Comparison of ENCODE assay signal across 22 mouse cellular contexts in the genomic region with DNA sequence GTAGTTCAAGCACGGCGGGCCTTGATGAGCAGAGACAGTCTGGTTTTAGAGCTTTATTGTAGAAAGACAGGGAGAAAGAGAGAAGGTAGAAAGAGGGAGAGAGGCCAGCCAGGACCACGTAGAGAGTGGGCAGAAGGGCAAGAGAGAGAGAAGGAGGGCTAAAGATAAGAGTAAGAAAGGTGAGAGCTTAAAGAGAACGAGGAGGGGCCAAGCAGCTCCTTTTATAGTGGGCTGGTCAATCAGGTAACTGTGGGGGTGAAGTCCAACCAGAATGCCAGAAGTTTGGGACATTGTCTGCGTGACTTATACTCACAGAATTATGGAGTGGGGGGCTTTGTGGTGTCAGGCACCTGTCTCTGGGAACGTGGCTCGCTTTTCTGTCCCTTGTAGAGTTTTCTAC.
"Had no signal": no experiment of that assay in that cellular context is flagged by ENCODE, and none has a peak within 500 bp of the region (broad histone marks: within the 10 kb centered on the region; RNA-seq: fewer than 3 reads in every experiment).

No protein-coding gene starts in this region.

- H3K27ac ChIP-seq: heart, adult 2 months; hindbrain, embryonic 13.5 days; hindbrain, embryonic 15.5 days; hindbrain, postnatal 0 days; layer of hippocampus, adult 2 months; left cerebral cortex, adult 2 months; limb, embryonic 10.5 days; limb, embryonic 12.5 days; liver, embryonic 13.5 days; liver, embryonic 15.5 days had no signal

- H3K27me3 ChIP-seq: hindbrain, embryonic 13.5 days; hindbrain, embryonic 15.5 days; limb, embryonic 12.5 days; liver, embryonic 13.5 days; liver, embryonic 15.5 days had no signal

- H3K4me3 ChIP-seq: heart, adult 2 months; heart, embryonic 10.5 days; hindbrain, embryonic 13.5 days; hindbrain, embryonic 15.5 days; layer of hippocampus, adult 2 months; left cerebral cortex, adult 2 months; limb, embryonic 10.5 days; limb, embryonic 12.5 days; liver, embryonic 13.5 days; liver, embryonic 15.5 days had no signal

- DNase-seq: gastrocnemius, postnatal 14 days; gastrocnemius, postnatal 36 days; heart, adult 11 months; heart, adult 2 months; heart, postnatal 10 days; kidney, adult 18-20 months; kidney, adult 8-10 months; kidney, postnatal 10 days; kidney, postnatal 25 days; kidney, postnatal 4 days; liver; liver, embryonic 13.5 days had no signal

- H3K4me2 ChIP-seq: hindbrain, embryonic 13.5 days; hindbrain, embryonic 15.5 days; limb, embryonic 12.5 days; liver, embryonic 11.5 days; liver, embryonic 13.5 days; liver, embryonic 15.5 days had no signal

- H3K36me3 ChIP-seq: heart, embryonic 10.5 days; hindbrain, embryonic 13.5 days; hindbrain, embryonic 15.5 days; limb, embryonic 10.5 days; limb, embryonic 12.5 days; liver, embryonic 13.5 days; liver, embryonic 15.5 days had no signal

- H3K9ac ChIP-seq: hindbrain, embryonic 13.5 days; hindbrain, embryonic 15.5 days; limb, embryonic 12.5 days; liver, embryonic 13.5 days; liver, embryonic 15.5 days had no signal

- ATAC-seq: hindbrain, postnatal 0 days had no signal

- H3K9me3 ChIP-seq: heart, embryonic 10.5 days; hindbrain, embryonic 13.5 days; hindbrain, embryonic 15.5 days; limb, embryonic 10.5 days; limb, embryonic 12.5 days; liver, embryonic 13.5 days; liver, embryonic 15.5 days had no signal

- H3K4me1 ChIP-seq: hindbrain, embryonic 13.5 days; hindbrain, embryonic 15.5 days; limb, embryonic 10.5 days; limb, embryonic 12.5 days; liver, embryonic 13.5 days; liver, embryonic 15.5 days had no signal
